ENCODE assay signal across 12 mouse cellular contexts in genomic region chr17:5198811-5199210, GRCm38 (mm10).
"Had no signal": no experiment of that assay in that cellular context is flagged by ENCODE, and none has a peak within 500 bp of the region (broad histone marks: within the 10 kb centered on the region; RNA-seq: fewer than 3 reads in every experiment).

No protein-coding gene starts in this region.

- H3K27ac ChIP-seq: kidney, postnatal 0 days; midbrain, embryonic 10.5 days; midbrain, embryonic 15.5 days had no signal

- H3K36me3 ChIP-seq: limb, embryonic 15.5 days; liver, embryonic 12.5 days; midbrain, embryonic 10.5 days; midbrain, embryonic 15.5 days had no signal

- ATAC-seq: intestine, postnatal 0 days; midbrain, embryonic 15.5 days had no signal

- H3K27me3 ChIP-seq: limb, embryonic 15.5 days; liver, embryonic 12.5 days; midbrain, embryonic 15.5 days had no signal

- H3K9ac ChIP-seq: limb, embryonic 15.5 days; liver, embryonic 12.5 days; midbrain, embryonic 15.5 days had no signal

- H3K9me3 ChIP-seq: limb, embryonic 15.5 days; liver, embryonic 12.5 days; midbrain, embryonic 10.5 days; midbrain, embryonic 15.5 days had no signal

- DNase-seq: kidney, adult 9 months; layer of hippocampus, adult 9-11 months; layer of hippocampus, postnatal 36 days; right cerebral cortex, postnatal 14 days; thymus, adult 18-20 months; thymus, postnatal 25 days had no signal

- H3K4me2 ChIP-seq: limb, embryonic 15.5 days; liver, embryonic 12.5 days; midbrain, embryonic 15.5 days had no signal

- H3K4me3 ChIP-seq: limb, embryonic 15.5 days; liver, embryonic 12.5 days; midbrain, embryonic 10.5 days; midbrain, embryonic 15.5 days had no signal
